Mouse (Mus musculus): ENCODE data around the gene Sorbs1. TPM values are rescaled to one million over a fixed set of nuclear protein-coding genes. Genes with fewer than 3 reads are reported as not detected.

The Sorbs1 gene
- polyA plus RNA-seq, 1 experiment, result 79.3 TPM

- WGBS, result 68% methylated on average over 10 of the region's 10 CpGs
- DNase-seq, result no peak
- Histone ChIP-seq H3K27ac (ENCODE audit: insufficient read depth, low read length) (no peak overlapping the region; the same call in 1 of the 2 replicates), H3K27me3 (ENCODE audit: control insufficient read depth, insufficient read depth, low read length) (no peaks in the 10 kb centered on the region), H3K4me3 (replicated peaks; ENCODE audit: insufficient read depth, low read depth, low read length) (no peak overlapping the region), H3K4me1 (ENCODE audit: control insufficient read depth, insufficient read depth, low read length) (peaks cover 10% of the 10 kb centered on the region; the same call in 1 of the 2 replicates)
- TF ChIP-seq POLR2A (IDR thresholded peaks at IDR 0.05; ENCODE audit: borderline replicate concordance, insufficient read depth, low read length) (no peak), CTCF (IDR thresholded peaks at IDR 0.05; ENCODE audit: borderline replicate concordance, insufficient read depth, low read depth, low read length) (no peak)
Observed at GRCm38 (mm10) chr19:40434042-40434869, 79.3 kb downstream of the Sorbs1 start.

GRCm38 (mm10) chr19:40433316-40433912 is 80.2 kb downstream of the Sorbs1 start:
- H3K27me3 ChIP-seq (ENCODE audit: control insufficient read depth, insufficient read depth, low read length), result no peaks in the 10 kb centered on the region
- no peak overlapping the region for H3K27ac ChIP-seq (ENCODE audit: insufficient read depth, low read length)
- peaks cover 13% of the 10 kb centered on the region; the same call in 1 of the 2 replicates for H3K4me1 ChIP-seq (ENCODE audit: control insufficient read depth, insufficient read depth, low read length)
- TF ChIP-seq POLR2A (IDR thresholded peaks at IDR 0.05; ENCODE audit: borderline replicate concordance, insufficient read depth, low read length) (no peak), CTCF (IDR thresholded peaks at IDR 0.05; ENCODE audit: borderline replicate concordance, insufficient read depth, low read depth, low read length) (no peak)
- 30% methylated on average over 8 of the region's 8 CpGs for WGBS
- peak in 1 of 2 experiments; percentile 27 for DNase-seq
- no peak overlapping the region for H3K4me3 ChIP-seq (replicated peaks; ENCODE audit: insufficient read depth, low read depth, low read length)

GRCm38 (mm10) chr19:40431969-40432368 is 81.6 kb downstream of the Sorbs1 start:
- WGBS, result 74% methylated on average over 4 of the region's 4 CpGs
- DNase-seq, result no peak
- Histone ChIP-seq H3K4me3 (replicated peaks; ENCODE audit: insufficient read depth, low read depth, low read length) (no peak overlapping the region), H3K4me1 (ENCODE audit: control insufficient read depth, insufficient read depth, low read length) (peaks cover 11% of the 10 kb centered on the region; the same call in 1 of the 2 replicates), H3K27me3 (ENCODE audit: control insufficient read depth, insufficient read depth, low read length) (no peaks in the 10 kb centered on the region), H3K27ac (ENCODE audit: insufficient read depth, low read length) (no peak overlapping the region)
- no peak for TF ChIP-seq CTCF (IDR thresholded peaks at IDR 0.05; ENCODE audit: borderline replicate concordance, insufficient read depth, low read depth, low read length)
- TF ChIP-seq POLR2A (IDR thresholded peaks at IDR 0.05; ENCODE audit: borderline replicate concordance, insufficient read depth, low read length), result no peak

DNA sequence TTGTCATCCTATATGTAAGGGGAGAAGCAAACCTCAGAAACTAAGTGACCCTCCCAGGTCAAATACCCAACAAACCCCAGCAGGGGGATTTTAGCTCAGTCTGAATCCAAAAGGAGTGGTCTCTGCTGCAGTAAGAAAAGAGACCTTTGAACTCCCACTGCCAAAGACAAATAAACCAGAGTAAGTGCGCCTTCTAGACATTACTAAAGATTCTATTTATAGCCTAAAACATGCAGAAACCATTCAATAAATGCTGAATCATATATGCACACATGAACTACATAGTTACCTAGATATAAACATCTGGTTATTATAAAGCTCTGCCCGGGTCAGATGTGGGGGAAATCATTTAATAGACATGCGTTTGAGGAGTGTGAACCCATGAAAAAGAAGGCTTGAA is 84.0 kb downstream of the Sorbs1 start:
- WGBS, result 93% methylated on average over 3 of the region's 3 CpGs
- Histone ChIP-seq H3K27ac (ENCODE audit: insufficient read depth, low read length) (no peak overlapping the region), H3K27me3 (ENCODE audit: control insufficient read depth, insufficient read depth, low read length) (no peaks in the 10 kb centered on the region), H3K4me3 (replicated peaks; ENCODE audit: insufficient read depth, low read depth, low read length) (no peak overlapping the region), H3K4me1 (ENCODE audit: control insufficient read depth, insufficient read depth, low read length) (peaks cover 7% of the 10 kb centered on the region; the same call in 1 of the 2 replicates)
- no peak for TF ChIP-seq POLR2A (IDR thresholded peaks at IDR 0.05; ENCODE audit: borderline replicate concordance, insufficient read depth, low read length)
- TF ChIP-seq CTCF (IDR thresholded peaks at IDR 0.05; ENCODE audit: borderline replicate concordance, insufficient read depth, low read depth, low read length), result no peak
- no peak for DNase-seq

DNA sequence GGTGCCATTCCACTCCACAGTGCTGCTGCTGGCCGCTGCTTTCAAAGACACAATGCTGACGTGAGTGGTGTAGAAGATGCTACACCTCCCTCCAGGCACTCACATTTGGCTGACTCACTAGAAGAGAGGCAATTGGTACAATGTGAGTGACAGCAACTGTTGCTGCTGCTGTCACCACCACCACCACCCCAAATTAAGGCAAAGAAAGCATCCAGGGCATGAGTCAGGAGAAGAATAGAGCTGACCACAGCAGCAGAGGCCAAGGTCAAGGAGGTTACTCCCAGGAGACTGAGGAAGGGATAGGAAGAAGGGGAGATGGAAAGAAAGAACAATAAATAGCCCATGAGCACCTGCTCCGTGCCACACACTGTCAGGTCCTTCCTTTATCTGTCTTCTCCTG is 84.4 kb downstream of the Sorbs1 start:
- DNase-seq, result no peak
- Histone ChIP-seq H3K27ac (ENCODE audit: insufficient read depth, low read length) (no peak overlapping the region), H3K27me3 (ENCODE audit: control insufficient read depth, insufficient read depth, low read length) (no peaks in the 10 kb centered on the region), H3K4me1 (ENCODE audit: control insufficient read depth, insufficient read depth, low read length) (peaks cover 7% of the 10 kb centered on the region; the same call in 1 of the 2 replicates), H3K4me3 (replicated peaks; ENCODE audit: insufficient read depth, low read depth, low read length) (no peak overlapping the region)
- WGBS, result 83% methylated on average over 3 of the region's 3 CpGs
- TF ChIP-seq POLR2A (IDR thresholded peaks at IDR 0.05; ENCODE audit: borderline replicate concordance, insufficient read depth, low read length) (no peak), CTCF (IDR thresholded peaks at IDR 0.05; ENCODE audit: borderline replicate concordance, insufficient read depth, low read depth, low read length) (no peak)

DNA sequence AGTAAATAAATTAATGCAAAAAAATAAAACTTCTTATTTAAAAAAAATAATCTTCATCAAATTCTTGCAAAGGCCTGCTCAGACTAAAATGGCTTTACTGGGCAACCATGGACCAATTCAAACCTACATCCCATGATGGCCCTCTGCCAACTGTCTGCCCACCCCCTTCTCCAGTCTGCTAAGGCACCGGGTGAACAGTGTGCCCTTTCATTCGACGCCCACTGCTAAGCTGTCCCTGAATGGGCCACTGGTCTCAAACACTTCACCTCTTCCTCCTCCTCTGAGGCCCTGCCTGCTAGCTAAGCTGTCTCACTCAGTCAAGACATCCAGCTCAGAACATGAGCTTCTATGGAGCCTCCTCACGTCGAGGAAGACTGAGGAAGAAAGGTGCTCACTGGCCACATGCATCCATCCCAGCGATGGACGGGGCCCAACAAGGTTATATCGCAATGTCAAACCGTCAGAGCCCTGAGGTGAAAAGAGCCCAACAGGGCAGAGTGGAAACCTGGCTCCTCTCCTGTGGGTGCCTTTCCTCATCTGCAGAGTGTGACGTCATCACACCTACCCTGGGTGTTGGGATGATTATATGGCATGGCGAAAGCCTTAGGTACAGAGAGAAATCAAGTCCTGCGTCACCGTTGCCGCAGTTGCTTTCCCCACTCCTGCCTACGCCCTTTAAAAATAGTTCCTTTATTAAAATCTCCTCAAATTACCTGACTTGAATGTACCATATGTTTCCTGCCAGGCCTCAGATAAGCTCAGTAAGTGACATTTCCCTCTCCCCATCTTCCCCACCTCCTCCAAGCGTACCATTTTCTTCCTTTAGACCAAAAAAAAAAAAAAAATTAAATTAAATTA is 87.2 kb downstream of the Sorbs1 start:
- TF ChIP-seq POLR2A (IDR thresholded peaks at IDR 0.05; ENCODE audit: borderline replicate concordance, insufficient read depth, low read length) (no peak), CTCF (IDR thresholded peaks at IDR 0.05; ENCODE audit: borderline replicate concordance, insufficient read depth, low read depth, low read length) (no peak)
- Histone ChIP-seq H3K27me3 (ENCODE audit: control insufficient read depth, insufficient read depth, low read length) (no peaks in the 10 kb centered on the region), H3K27ac (ENCODE audit: insufficient read depth, low read length) (no peak overlapping the region), H3K4me3 (replicated peaks; ENCODE audit: insufficient read depth, low read depth, low read length) (no peak overlapping the region), H3K4me1 (ENCODE audit: control insufficient read depth, insufficient read depth, low read length) (0 out of 2 replicates have a peak, but pooled peaks cover 4% of the 10 kb centered on the region)
- 73% methylated on average over 16 of the region's 16 CpGs for WGBS
- DNase-seq, result no peak

DNA sequence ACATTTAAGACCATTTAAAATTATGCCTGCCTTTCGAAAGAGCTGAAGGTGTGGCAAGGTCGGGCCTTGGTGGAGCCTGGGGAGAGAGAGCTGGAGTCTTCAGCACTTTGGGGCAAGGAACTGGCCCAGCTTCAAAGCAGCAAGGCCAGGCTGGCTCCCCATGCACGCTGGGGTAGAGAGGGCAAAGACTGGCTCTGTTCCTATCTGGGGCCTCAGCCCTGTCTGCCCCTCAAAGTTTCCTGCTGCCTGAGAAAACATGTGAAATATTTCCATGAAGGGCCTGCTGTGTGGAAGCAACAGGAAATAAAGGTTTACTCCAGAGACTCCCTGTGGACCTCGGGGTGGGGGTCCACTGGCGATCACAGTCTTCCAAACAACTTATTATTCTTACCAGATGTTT is 88.3 kb downstream of the Sorbs1 start:
- Histone ChIP-seq H3K4me1 (ENCODE audit: control insufficient read depth, insufficient read depth, low read length) (0 out of 2 replicates have a peak, but pooled peaks cover 4% of the 10 kb centered on the region), H3K4me3 (replicated peaks; ENCODE audit: insufficient read depth, low read depth, low read length) (no peak overlapping the region), H3K27ac (ENCODE audit: insufficient read depth, low read length) (no peak overlapping the region), H3K27me3 (ENCODE audit: control insufficient read depth, insufficient read depth, low read length) (no peaks in the 10 kb centered on the region)
- TF ChIP-seq POLR2A (IDR thresholded peaks at IDR 0.05; ENCODE audit: borderline replicate concordance, insufficient read depth, low read length) (no peak), CTCF (IDR thresholded peaks at IDR 0.05; ENCODE audit: borderline replicate concordance, insufficient read depth, low read depth, low read length) (no peak)
- no peak for DNase-seq
- 42% methylated on average over 5 of the region's 5 CpGs for WGBS

Measured in cerebellum, adult 2 months (tissue).